In genomic region chr9:75304286-75304685, GRCm38 (mm10) we compare ENCODE assay signal across 15 mouse cellular contexts. TPM values are rescaled to one million over a fixed set of nuclear protein-coding genes. Genes with fewer than 3 reads are reported as not detected.
DNase-seq lines count a peak whose midpoint lies in the region; ATAC-seq and TF ChIP-seq lines count a peak whose summit lies in the region.
"Had no signal": no experiment of that assay in that cellular context is flagged by ENCODE, and none has a peak within 500 bp of the region (broad histone marks: within the 10 kb centered on the region; RNA-seq: fewer than 3 reads in every experiment).

No protein-coding gene starts in this region.

- TF ChIP-seq EP300 in lung, postnatal 0 days (IDR thresholded peaks at IDR 0.05) = no peak

- H3K9me3 ChIP-seq in heart, embryonic 10.5 days = no peaks in the 10 kb centered on the region
- H3K9me3 ChIP-seq in neural tube, embryonic 12.5 days = no peaks in the 10 kb centered on the region
- H3K9me3 ChIP-seq in limb, embryonic 10.5 days (replicated peaks) = no peaks in the 10 kb centered on the region
- no peaks in the 10 kb centered on the region for H3K9me3 ChIP-seq in lung, postnatal 0 days (ENCODE audit: low read length)

- intact Hi-C loops in left cerebral cortex, adult 2 months (cut with DNase I) = no loop called here

- H3K9ac ChIP-seq in neural tube, embryonic 12.5 days = no peak overlapping the region
- no peak overlapping the region for H3K9ac ChIP-seq in lung, postnatal 0 days (replicated peaks; ENCODE audit: low read depth)

- H3K27ac ChIP-seq in heart, embryonic 10.5 days = no peak overlapping the region
- H3K27ac ChIP-seq in neural tube, embryonic 12.5 days = no peak overlapping the region
- H3K27ac ChIP-seq in limb, embryonic 10.5 days = no peak overlapping the region
- H3K27ac ChIP-seq in lung, postnatal 0 days (ENCODE audit: low read length) = no peak overlapping the region
- no peak overlapping the region for H3K27ac ChIP-seq in left cerebral cortex, adult 2 months

- H3K4me1 ChIP-seq in heart, embryonic 10.5 days = peaks cover 17% of the 10 kb centered on the region
- H3K4me1 ChIP-seq in neural tube, embryonic 12.5 days = no peaks in the 10 kb centered on the region
- 0 out of 2 replicates have a peak, but pooled peaks cover 2% of the 10 kb centered on the region for H3K4me1 ChIP-seq in limb, embryonic 10.5 days
- H3K4me1 ChIP-seq in lung, postnatal 0 days (ENCODE audit: insufficient read depth, low read depth, low read length) = no peaks in the 10 kb centered on the region

- 33% methylated on average over 7 of the region's 7 CpGs for WGBS in heart, embryonic 10.5 days
- 38% methylated on average over 7 of the region's 7 CpGs for WGBS in neural tube, embryonic 12.5 days
- 43% methylated on average over 7 of the region's 7 CpGs for WGBS in limb, embryonic 10.5 days
- 39% methylated on average over 7 of the region's 7 CpGs for WGBS in lung, postnatal 0 days

- H3K4me3 ChIP-seq in heart, embryonic 10.5 days = peak overlapping the region; percentile 36
- H3K4me3 ChIP-seq in neural tube, embryonic 12.5 days = no peak overlapping the region
- H3K4me3 ChIP-seq in limb, embryonic 10.5 days = peak overlapping the region; percentile 18; the same call in 1 of the 2 replicates
- H3K4me3 ChIP-seq in lung, postnatal 0 days (ENCODE audit: low read depth, low read length) = no peak overlapping the region
- no peak overlapping the region for H3K4me3 ChIP-seq in left cerebral cortex, adult 2 months

- peak overlapping the region; percentile 16 for H3K4me2 ChIP-seq in neural tube, embryonic 12.5 days (replicated peaks)
- H3K4me2 ChIP-seq in lung, postnatal 0 days (replicated peaks; ENCODE audit: low read depth, low read length) = no peak overlapping the region

- DNase-seq in heart, embryonic 10.5 days (ENCODE audit: low spot score) = no peak
- DNase-seq in heart, adult 18-20 months = no peak
- DNase-seq in neural tube, embryonic 10.5 days (ENCODE audit: extremely low spot score, low spot score) = no peak
- no peak for DNase-seq in limb, embryonic 10.5 days (ENCODE audit: low spot score)
- DNase-seq in lung, postnatal 0 days (ENCODE audit: low spot score) = no peak
- DNase-seq in retina, embryonic 14.5 days (ENCODE audit: low spot score) = no peak
- DNase-seq in left cerebral cortex, adult 2 months (ENCODE audit: extremely low spot score in 1 of 2, low spot score in 2 of 2) = no peak
- DNase-seq: adrenal gland, postnatal 36 days; cerebellum, adult 11 months; embryo, embryonic 11 days; left cerebral cortex, postnatal 4 days had no signal

- no peak for ATAC-seq in neural tube, embryonic 12.5 days (ENCODE audit: low FRiP score, low read depth)
- ATAC-seq in lung, postnatal 0 days = no peak
- ATAC-seq: intestine, postnatal 0 days had no signal

- no peaks in the 10 kb centered on the region for H3K36me3 ChIP-seq in heart, embryonic 10.5 days
- no peaks in the 10 kb centered on the region for H3K36me3 ChIP-seq in neural tube, embryonic 12.5 days
- H3K36me3 ChIP-seq in limb, embryonic 10.5 days = no peaks in the 10 kb centered on the region
- H3K36me3 ChIP-seq in lung, postnatal 0 days (ENCODE audit: insufficient read depth, low read length) = no peaks in the 10 kb centered on the region

- no peak for TF ChIP-seq CTCF in lung, postnatal 0 days (IDR thresholded peaks at IDR 0.05)
- no peak for TF ChIP-seq CTCF in left cerebral cortex, adult 2 months (IDR thresholded peaks at IDR 0.05)

- no peaks in the 10 kb centered on the region for H3K27me3 ChIP-seq in heart, embryonic 10.5 days (ENCODE audit: insufficient read depth, poor library complexity, severe bottlenecking)
- no peaks in the 10 kb centered on the region for H3K27me3 ChIP-seq in neural tube, embryonic 12.5 days (replicated peaks)
- no peaks in the 10 kb centered on the region for H3K27me3 ChIP-seq in limb, embryonic 10.5 days (ENCODE audit: low read depth, poor library complexity, severe bottlenecking)
- no peaks in the 10 kb centered on the region for H3K27me3 ChIP-seq in lung, postnatal 0 days (replicated peaks; ENCODE audit: insufficient read depth, low read length)

RNA-seq across cellular contexts. Expression of gene Gnb5, which starts 1.8 kb away (rescaled TPM):
- 40.4 and 58.1 TPM in 2 replicates for polyA plus RNA-seq in heart, embryonic 10.5 days (2016; fragmentation: Nextera tagmentation; extraction: Ambion mirVana)
- 10 to 100 TPM; 21.9 to 24.9 TPM for total RNA-seq in heart, adult 18-20 months (2021)
- polyA plus RNA-seq in neural tube, embryonic 12.5 days (2016; fragmentation: Nextera tagmentation; extraction: Ambion mirVana) = 38.7 and 42.3 TPM in 2 replicates
- 14.3 and 17.8 TPM in 2 replicates for polyA plus RNA-seq in limb, embryonic 10.5 days (2016; fragmentation: Nextera tagmentation; extraction: Ambion mirVana)
- polyA plus RNA-seq in lung, postnatal 0 days (2015; fragmentation: Nextera tagmentation; extraction: Ambion mirVana) = 10.7 and 11.5 TPM in 2 replicates
- 100 to 1,000 TPM; 143 to 163 TPM for total RNA-seq in left cerebral cortex, adult 2 months (2021)

RNA-seq across cellular contexts. Expression of gene Bcl2l10, which starts 43.3 kb away (rescaled TPM):
- polyA plus RNA-seq in heart, embryonic 10.5 days (2016; fragmentation: Nextera tagmentation; extraction: Ambion mirVana) = not detected in 2 replicates
- total RNA-seq in heart, adult 18-20 months (2021) = under 1 TPM in 1 of 2 experiments, not detected in 1; 0.23 TPM
- not detected in 2 replicates for polyA plus RNA-seq in neural tube, embryonic 12.5 days (2016; fragmentation: Nextera tagmentation; extraction: Ambion mirVana)
- not detected in 2 replicates for polyA plus RNA-seq in limb, embryonic 10.5 days (2016; fragmentation: Nextera tagmentation; extraction: Ambion mirVana)
- 0.11 and 0.13 TPM in 2 replicates for polyA plus RNA-seq in lung, postnatal 0 days (2015; fragmentation: Nextera tagmentation; extraction: Ambion mirVana)
- not detected for total RNA-seq in left cerebral cortex, adult 2 months (2021)
- polyA plus RNA-seq: intestine, postnatal 0 days; large intestine, adult 2 months; stomach, embryonic 16.5 days had no signal

Comparison
In these comparisons a context has a peak if more than half of its experiments do, and no peak if none do; other contexts are left out.
1. H3K4me3 ChIP-seq: peak in heart, embryonic 10.5 days (single experiment) and limb, embryonic 10.5 days (single experiment); none in neural tube, embryonic 12.5 days (single experiment), lung, postnatal 0 days (single experiment) and left cerebral cortex, adult 2 months (single experiment).